Mouse (Mus musculus): ENCODE results near the gene Pold2. TPM values are rescaled to one million over a fixed set of nuclear protein-coding genes. Genes with fewer than 3 reads are reported as not detected.

Pold2 gene
- total and polyA plus RNA-seq, 3 experiments = 30.1 to 295 (median 47.5) TPM

- Histone ChIP-seq H3K36me3 (replicated peaks) (no peaks in the 10 kb centered on the region), H3K4me1 (ENCODE audit: insufficient read depth, low read depth, low read length) (peaks cover 3% of the 10 kb centered on the region), H3K9me3 (replicated peaks) (peaks cover under 1% of the 10 kb centered on the region; the same call in 1 of the 2 replicates), H3K27me3 (ENCODE audit: insufficient read depth, low read length) (no peaks in the 10 kb centered on the region; the same call in 1 of the 2 replicates), H3K4me3 (ENCODE audit: low read depth, low read length) (no peak overlapping the region)
- no peak for TF ChIP-seq POLR2AphosphoS5 (IDR thresholded peaks at IDR 0.05; ENCODE audit: insufficient replicate concordance, low read depth, low read length)
- no peak for TF ChIP-seq GATA1 (IDR thresholded peaks at IDR 0.05; ENCODE audit: borderline replicate concordance, low read length)
- no peak for TF ChIP-seq GATA2 (IDR thresholded peaks at IDR 0.05; ENCODE audit: borderline replicate concordance, low read depth, low read length)
- no peak for TF ChIP-seq TAL1 (conservative IDR thresholded peaks at IDR 0.05; ENCODE audit: low read depth, low read length)
- TF ChIP-seq CTCF (IDR thresholded peaks at IDR 0.05; ENCODE audit: low read depth, low read length) = no peak
- no peak for ATAC-seq (ENCODE audit: extremely low read depth, insufficient number of reproducible peaks, low FRiP score, poor library complexity, severe bottlenecking)
- no peak for DNase-seq (ENCODE audit: low spot score)
Observed at GRCm38 (mm10) chr11:5841751-5842150, 36.3 kb downstream of the Pold2 start.

GRCm38 (mm10) chr11:5840346-5840745 is 37.7 kb downstream of the Pold2 start:
- Histone ChIP-seq H3K9me3 (replicated peaks) (no peaks in the 10 kb centered on the region), H3K4me1 (ENCODE audit: insufficient read depth, low read depth, low read length) (peaks cover 12% of the 10 kb centered on the region), H3K4me3 (ENCODE audit: low read depth, low read length) (no peak overlapping the region), H3K36me3 (replicated peaks) (peaks cover 12% of the 10 kb centered on the region), H3K27me3 (ENCODE audit: insufficient read depth, low read length) (no peaks in the 10 kb centered on the region)
- DNase-seq (ENCODE audit: low spot score) (no peak), ATAC-seq (ENCODE audit: extremely low read depth, insufficient number of reproducible peaks, low FRiP score, poor library complexity, severe bottlenecking) (no peak)
- TF ChIP-seq GATA2 (IDR thresholded peaks at IDR 0.05; ENCODE audit: borderline replicate concordance, low read depth, low read length) (no peak), TAL1 (conservative IDR thresholded peaks at IDR 0.05; ENCODE audit: low read depth, low read length) (no peak), GATA1 (IDR thresholded peaks at IDR 0.05; ENCODE audit: borderline replicate concordance, low read length) (no peak), CTCF (IDR thresholded peaks at IDR 0.05; ENCODE audit: low read depth, low read length) (no peak), POLR2AphosphoS5 (IDR thresholded peaks at IDR 0.05; ENCODE audit: insufficient replicate concordance, low read depth, low read length) (no peak)

GRCm38 (mm10) chr11:5837251-5838246 is 40.5 kb downstream of the Pold2 start, which contains the start of gene Polm:
Gene Polm, minus strand, starts transcription at chr11:5838016.
- DNase-seq (ENCODE audit: low spot score) (peak; percentile 97), ATAC-seq (ENCODE audit: extremely low read depth, insufficient number of reproducible peaks, low FRiP score, poor library complexity, severe bottlenecking) (peak; percentile 98)
- Histone ChIP-seq H3K36me3 (replicated peaks) (peaks cover 39% of the 10 kb centered on the region), H3K9me3 (replicated peaks) (no peaks in the 10 kb centered on the region), H3K4me3 (ENCODE audit: low read depth, low read length) (peak within 1 kb of the TSS; percentile 93), H3K4me1 (ENCODE audit: insufficient read depth, low read depth, low read length) (peaks cover 15% of the 10 kb centered on the region), H3K27me3 (ENCODE audit: insufficient read depth, low read length) (no peaks in the 10 kb centered on the region)
- TF ChIP-seq GATA2 (IDR thresholded peaks at IDR 0.05; ENCODE audit: borderline replicate concordance, low read depth, low read length) (no peak), CTCF (IDR thresholded peaks at IDR 0.05; ENCODE audit: low read depth, low read length) (peak; percentile 41; the same call in 1 of the 2 replicates)

- no peak for ATAC-seq (ENCODE audit: extremely low read depth, insufficient number of reproducible peaks, low FRiP score, poor library complexity, severe bottlenecking)
- no peak for TF ChIP-seq CTCF (IDR thresholded peaks at IDR 0.05; ENCODE audit: low read depth, low read length)
- no peak for TF ChIP-seq GATA1 (IDR thresholded peaks at IDR 0.05; ENCODE audit: borderline replicate concordance, low read length)
- no peak for TF ChIP-seq POLR2AphosphoS5 (IDR thresholded peaks at IDR 0.05; ENCODE audit: insufficient replicate concordance, low read depth, low read length)
- TF ChIP-seq TAL1 (conservative IDR thresholded peaks at IDR 0.05; ENCODE audit: low read depth, low read length) = no peak
- TF ChIP-seq GATA2 (IDR thresholded peaks at IDR 0.05; ENCODE audit: borderline replicate concordance, low read depth, low read length) = no peak
Observed at GRCm38 (mm10) chr11:5836126-5836525, 42.0 kb downstream of the Pold2 start.

GRCm38 (mm10) chr11:5835057-5835456 is 43.0 kb downstream of the Pold2 start:
- ATAC-seq (ENCODE audit: extremely low read depth, insufficient number of reproducible peaks, low FRiP score, poor library complexity, severe bottlenecking) (no peak), DNase-seq (ENCODE audit: low spot score) (no peak)
- H3K27me3 ChIP-seq (ENCODE audit: insufficient read depth, low read length) = no peaks in the 10 kb centered on the region
- peaks cover 18% of the 10 kb centered on the region for H3K4me1 ChIP-seq (ENCODE audit: insufficient read depth, low read depth, low read length)
- peaks cover 64% of the 10 kb centered on the region for H3K36me3 ChIP-seq (replicated peaks)
- no peaks in the 10 kb centered on the region for H3K9me3 ChIP-seq (replicated peaks)
- TF ChIP-seq CTCF (IDR thresholded peaks at IDR 0.05; ENCODE audit: low read depth, low read length) (no peak), GATA2 (IDR thresholded peaks at IDR 0.05; ENCODE audit: borderline replicate concordance, low read depth, low read length) (no peak), POLR2AphosphoS5 (IDR thresholded peaks at IDR 0.05; ENCODE audit: insufficient replicate concordance, low read depth, low read length) (no peak), TAL1 (conservative IDR thresholded peaks at IDR 0.05; ENCODE audit: low read depth, low read length) (no peak), GATA1 (IDR thresholded peaks at IDR 0.05; ENCODE audit: borderline replicate concordance, low read length) (no peak)
- H3K4me3 ChIP-seq (ENCODE audit: low read depth, low read length) = no peak overlapping the region

More at GRCm38 (mm10) chr11:5836126-5836525, 42.0 kb downstream of the Pold2 start:
- H3K4me1 ChIP-seq (ENCODE audit: insufficient read depth, low read depth, low read length) = peaks cover 15% of the 10 kb centered on the region
- no peaks in the 10 kb centered on the region for H3K27me3 ChIP-seq (ENCODE audit: insufficient read depth, low read length)
- peak overlapping the region; percentile 23; the same call in 1 of the 2 replicates for H3K4me3 ChIP-seq (ENCODE audit: low read depth, low read length)
- H3K9me3 ChIP-seq (replicated peaks) = no peaks in the 10 kb centered on the region
- peak; percentile 9 for DNase-seq (ENCODE audit: low spot score)
- peaks cover 53% of the 10 kb centered on the region for H3K36me3 ChIP-seq (replicated peaks)

- no peak overlapping the region for H3K4me3 ChIP-seq (ENCODE audit: low read depth, low read length)
- peaks cover 69% of the 10 kb centered on the region for H3K36me3 ChIP-seq (replicated peaks)
- DNase-seq (ENCODE audit: low spot score) = no peak
- no peaks in the 10 kb centered on the region for H3K27me3 ChIP-seq (ENCODE audit: insufficient read depth, low read length)
- TF ChIP-seq GATA1 (IDR thresholded peaks at IDR 0.05; ENCODE audit: borderline replicate concordance, low read length) (no peak), TAL1 (conservative IDR thresholded peaks at IDR 0.05; ENCODE audit: low read depth, low read length) (no peak), CTCF (IDR thresholded peaks at IDR 0.05; ENCODE audit: low read depth, low read length) (no peak), GATA2 (IDR thresholded peaks at IDR 0.05; ENCODE audit: borderline replicate concordance, low read depth, low read length) (no peak), POLR2AphosphoS5 (IDR thresholded peaks at IDR 0.05; ENCODE audit: insufficient replicate concordance, low read depth, low read length) (no peak)
- ATAC-seq (ENCODE audit: extremely low read depth, insufficient number of reproducible peaks, low FRiP score, poor library complexity, severe bottlenecking) = no peak
- H3K9me3 ChIP-seq (replicated peaks) = no peaks in the 10 kb centered on the region
- H3K4me1 ChIP-seq (ENCODE audit: insufficient read depth, low read depth, low read length) = peaks cover 23% of the 10 kb centered on the region
Observed at GRCm38 (mm10) chr11:5834506-5834905, 43.6 kb downstream of the Pold2 start.

Measured in G1E (cell line).